Mouse (Mus musculus): ENCODE data around the gene Med25. TPM values are rescaled to one million over a fixed set of nuclear protein-coding genes. Genes with fewer than 3 reads are reported as not detected.

Med25 gene
- polyA plus RNA-seq, 2 experiments, result 24.2 to 29.3 TPM

- Histone ChIP-seq H3K27me3 (ENCODE audit: control insufficient read depth, insufficient read depth, low read length) (no peaks in the 10 kb centered on the region), H3K36me3 (replicated peaks; ENCODE audit: control insufficient read depth, insufficient read depth, low read depth) (peaks cover 10% of the 10 kb centered on the region), H3K4me2 (ENCODE audit: low read depth) (no peak overlapping the region), H3K4me1 (replicated peaks; ENCODE audit: control insufficient read depth in 2 of 2, insufficient read depth in 2 of 2, low read length in 1 of 2) (peaks cover 9 to 17% of the 10 kb centered on the region in 2 experiments), H3K9ac (replicated peaks) (no peak overlapping the region), H3K9me3 (ENCODE audit: control insufficient read depth, low read length) (no peaks in the 10 kb centered on the region), H3K4me3 (ENCODE audit: insufficient read depth in 1 of 2, low read depth in 2 of 2, low read length in 2 of 2) (no peak overlapping the region), H3K27ac (no peak overlapping the region)
- WGBS (ENCODE audit: insufficient replicate concordance), result 91% methylated on average over 8 of the region's 8 CpGs
- TF ChIP-seq EP300 (IDR thresholded peaks at IDR 0.05; ENCODE audit: low read depth) (no peak), CTCF (IDR thresholded peaks at IDR 0.05; ENCODE audit: low read depth) (no peak)
- DNase-seq (ENCODE audit: low read depth in 3 of 3, low spot score in 3 of 3) (no peak), ATAC-seq (ENCODE audit: insufficient read depth) (no peak)
Observed at GRCm38 (mm10) chr7:44862434-44862833, 30.1 kb downstream of the Med25 start.

GRCm38 (mm10) chr7:44861429-44861816 lies 31.1 kb downstream of the Med25 start:
- 85% methylated on average over 14 of the region's 14 CpGs for WGBS (ENCODE audit: insufficient replicate concordance)
- no peak overlapping the region for H3K4me2 ChIP-seq (ENCODE audit: low read depth)
- no peak overlapping the region for H3K27ac ChIP-seq
- no peak for DNase-seq (ENCODE audit: low read depth in 3 of 3, low spot score in 3 of 3)
- H3K36me3 ChIP-seq (replicated peaks; ENCODE audit: control insufficient read depth, insufficient read depth, low read depth), result peaks cover 10% of the 10 kb centered on the region
- H3K4me1 ChIP-seq (replicated peaks; ENCODE audit: control insufficient read depth in 2 of 2, insufficient read depth in 2 of 2, low read length in 1 of 2), result peaks cover 7 to 16% of the 10 kb centered on the region in 2 experiments
- H3K9ac ChIP-seq (replicated peaks), result no peak overlapping the region
- H3K9me3 ChIP-seq (ENCODE audit: control insufficient read depth, low read length), result no peaks in the 10 kb centered on the region
- ATAC-seq (ENCODE audit: insufficient read depth), result no peak
- H3K27me3 ChIP-seq (ENCODE audit: control insufficient read depth, insufficient read depth, low read length), result no peaks in the 10 kb centered on the region
- no peak for TF ChIP-seq EP300 (IDR thresholded peaks at IDR 0.05; ENCODE audit: low read depth)
- no peak for TF ChIP-seq CTCF (IDR thresholded peaks at IDR 0.05; ENCODE audit: low read depth)
- no peak overlapping the region for H3K4me3 ChIP-seq (ENCODE audit: insufficient read depth in 1 of 2, low read depth in 2 of 2, low read length in 2 of 2)

GRCm38 (mm10) chr7:44860576-44861428 lies 31.7 kb downstream of the Med25 start:
- Histone ChIP-seq H3K4me3 (ENCODE audit: insufficient read depth in 1 of 2, low read depth in 2 of 2, low read length in 2 of 2) (no peak overlapping the region), H3K9me3 (ENCODE audit: control insufficient read depth, low read length) (no peaks in the 10 kb centered on the region), H3K36me3 (replicated peaks; ENCODE audit: control insufficient read depth, insufficient read depth, low read depth) (peaks cover 10% of the 10 kb centered on the region), H3K27me3 (ENCODE audit: control insufficient read depth, insufficient read depth, low read length) (no peaks in the 10 kb centered on the region), H3K4me1 (replicated peaks; ENCODE audit: control insufficient read depth in 2 of 2, insufficient read depth in 2 of 2, low read length in 1 of 2) (peaks cover 13 to 17% of the 10 kb centered on the region in 2 experiments), H3K4me2 (ENCODE audit: low read depth) (no peak overlapping the region), H3K9ac (replicated peaks) (no peak overlapping the region), H3K27ac (no peak overlapping the region)
- ATAC-seq (ENCODE audit: insufficient read depth) (no peak), DNase-seq (ENCODE audit: low read depth in 3 of 3, low spot score in 3 of 3) (peak in 1 of 3 experiments; percentile 41)
- WGBS (ENCODE audit: insufficient replicate concordance), result 56% methylated on average over 22 of the region's 22 CpGs
- TF ChIP-seq CTCF (IDR thresholded peaks at IDR 0.05; ENCODE audit: low read depth) (peak; percentile 98), EP300 (IDR thresholded peaks at IDR 0.05; ENCODE audit: low read depth) (no peak)

GRCm38 (mm10) chr7:44859896-44860295 lies 32.6 kb downstream of the Med25 start:
- TF ChIP-seq EP300 (IDR thresholded peaks at IDR 0.05; ENCODE audit: low read depth), result no peak
- no peak for TF ChIP-seq CTCF (IDR thresholded peaks at IDR 0.05; ENCODE audit: low read depth)
- ATAC-seq (ENCODE audit: insufficient read depth), result no peak
- Histone ChIP-seq H3K4me3 (ENCODE audit: insufficient read depth in 1 of 2, low read depth in 2 of 2, low read length in 2 of 2) (no peak overlapping the region), H3K4me1 (replicated peaks; ENCODE audit: control insufficient read depth in 2 of 2, insufficient read depth in 2 of 2, low read length in 1 of 2) (peaks cover 22 to 26% of the 10 kb centered on the region in 2 experiments), H3K27me3 (ENCODE audit: control insufficient read depth, insufficient read depth, low read length) (no peaks in the 10 kb centered on the region), H3K9ac (replicated peaks) (no peak overlapping the region), H3K36me3 (replicated peaks; ENCODE audit: control insufficient read depth, insufficient read depth, low read depth) (peaks cover 10% of the 10 kb centered on the region), H3K4me2 (ENCODE audit: low read depth) (no peak overlapping the region), H3K27ac (no peak overlapping the region), H3K9me3 (ENCODE audit: control insufficient read depth, low read length) (no peaks in the 10 kb centered on the region)
- 79% methylated on average over 11 of the region's 11 CpGs for WGBS (ENCODE audit: insufficient replicate concordance)
- DNase-seq (ENCODE audit: low read depth in 3 of 3, low spot score in 3 of 3), result no peak

DNA sequence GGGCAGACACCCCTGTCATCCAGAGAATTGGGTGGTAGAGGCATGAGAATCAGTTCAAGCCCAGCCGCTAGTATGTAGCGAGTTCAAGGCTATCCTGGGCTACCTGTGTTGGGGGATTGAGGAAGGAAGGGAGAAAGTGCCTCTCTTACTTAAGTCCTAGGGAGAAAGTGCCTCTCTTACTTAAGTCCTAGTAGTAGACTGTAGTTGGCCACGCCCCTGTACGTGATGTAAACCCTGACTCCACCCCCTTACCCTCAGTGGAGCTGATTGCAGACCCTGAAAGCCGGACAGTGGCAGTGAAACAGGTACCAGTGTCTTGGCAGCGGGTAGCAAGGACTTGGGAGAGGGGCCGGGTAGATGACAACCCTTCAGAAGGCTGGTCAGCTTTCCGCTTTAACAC lies 34.6 kb downstream of the Med25 start:
- peak; percentile 74 to 77 (median 75) for DNase-seq (ENCODE audit: low read depth in 3 of 3, low spot score in 3 of 3)
- WGBS (ENCODE audit: insufficient replicate concordance), result 22% methylated on average over 8 of the region's 8 CpGs
- peaks cover 27 to 28% of the 10 kb centered on the region in 2 experiments for H3K4me1 ChIP-seq (replicated peaks; ENCODE audit: control insufficient read depth in 2 of 2, insufficient read depth in 2 of 2, low read length in 1 of 2)

More for the DNA sequence above, 34.6 kb downstream of the Med25 start:
- Histone ChIP-seq H3K9me3 (ENCODE audit: control insufficient read depth, low read length) (no peaks in the 10 kb centered on the region), H3K27me3 (ENCODE audit: control insufficient read depth, insufficient read depth, low read length) (no peaks in the 10 kb centered on the region), H3K9ac (replicated peaks) (peak overlapping the region; percentile 83), H3K27ac (peak overlapping the region; percentile 92), H3K4me3 (ENCODE audit: insufficient read depth in 1 of 2, low read depth in 2 of 2, low read length in 2 of 2) (peak overlapping the region; percentile 89 to 96), H3K36me3 (replicated peaks; ENCODE audit: control insufficient read depth, insufficient read depth, low read depth) (peaks cover 4% of the 10 kb centered on the region; the same call in 1 of the 2 replicates), H3K4me2 (ENCODE audit: low read depth) (peak overlapping the region; percentile 83)
- TF ChIP-seq EP300 (IDR thresholded peaks at IDR 0.05; ENCODE audit: low read depth) (no peak), CTCF (IDR thresholded peaks at IDR 0.05; ENCODE audit: low read depth) (no peak)
- no peak for ATAC-seq (ENCODE audit: insufficient read depth)

Data from liver, embryonic 14.5 days (tissue).